Mouse (Mus musculus): ENCODE measurements at regions not wholly inside any gene's neighbourhood (a gene's known extent, or its start where the extent isn't known, plus 50 kb on each side); places are given as distances from the start of the nearest gene placed in this dataset.

DNA sequence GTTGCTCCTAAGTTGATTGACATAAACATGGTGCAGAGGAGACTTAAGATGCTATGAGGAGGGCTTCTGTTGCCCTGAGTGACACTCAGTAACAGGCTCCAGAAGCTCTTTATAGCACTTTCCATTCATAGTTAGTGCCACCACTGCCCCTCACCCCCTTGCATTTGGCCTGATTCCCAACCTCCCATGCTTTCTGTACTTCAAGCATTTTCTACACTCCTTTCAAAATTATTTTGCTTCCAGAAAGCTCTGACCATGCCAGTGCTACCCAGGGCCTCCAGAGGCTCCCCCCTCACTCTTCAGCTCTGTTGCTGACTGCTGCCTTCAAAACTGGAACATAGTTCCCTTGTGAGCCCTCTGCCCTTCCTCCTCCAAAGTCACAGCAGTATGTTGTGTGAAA lies 129.4 kb upstream of the Dph6 start:
- H3K4me3 ChIP-seq (ENCODE audit: insufficient read depth, low read length): no peak overlapping the region
- H3K27ac ChIP-seq (ENCODE audit: insufficient read depth, low read depth, low read length): no peak overlapping the region
- TF ChIP-seq POLR2A (IDR thresholded peaks at IDR 0.05; ENCODE audit: borderline replicate concordance, low read depth, low read length) (no peak), CTCF (IDR thresholded peaks at IDR 0.05; ENCODE audit: low read depth, low read length) (no peak)
- H3K4me1 ChIP-seq (ENCODE audit: control insufficient read depth, insufficient read depth, low read length): no peaks in the 10 kb centered on the region

DNA sequence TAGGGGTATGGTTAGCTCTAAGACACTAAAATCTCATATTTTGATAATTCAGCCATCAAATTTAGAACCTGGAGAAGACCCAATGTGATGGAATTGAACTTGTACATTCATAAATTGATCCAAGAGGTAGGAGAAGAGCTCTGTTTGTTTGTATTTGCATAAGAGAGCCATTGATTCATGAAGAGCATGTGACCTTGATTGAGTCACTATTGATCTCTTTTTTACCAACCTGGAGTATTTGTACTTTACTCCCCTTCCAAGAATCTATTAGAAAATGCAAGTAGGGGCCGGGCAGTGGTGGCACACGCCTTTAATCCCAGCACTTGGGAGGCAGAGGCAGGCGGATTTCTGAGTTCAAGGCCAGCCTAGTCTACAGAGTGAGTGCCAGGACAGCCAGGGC lies 133.5 kb upstream of the Dph6 start:
- no peak overlapping the region for H3K27ac ChIP-seq (ENCODE audit: insufficient read depth, low read depth, low read length)
- H3K4me1 ChIP-seq (ENCODE audit: control insufficient read depth, insufficient read depth, low read length): no peaks in the 10 kb centered on the region
- no peak for TF ChIP-seq CTCF (IDR thresholded peaks at IDR 0.05; ENCODE audit: low read depth, low read length)
- H3K4me3 ChIP-seq (ENCODE audit: insufficient read depth, low read length): no peak overlapping the region

DNA sequence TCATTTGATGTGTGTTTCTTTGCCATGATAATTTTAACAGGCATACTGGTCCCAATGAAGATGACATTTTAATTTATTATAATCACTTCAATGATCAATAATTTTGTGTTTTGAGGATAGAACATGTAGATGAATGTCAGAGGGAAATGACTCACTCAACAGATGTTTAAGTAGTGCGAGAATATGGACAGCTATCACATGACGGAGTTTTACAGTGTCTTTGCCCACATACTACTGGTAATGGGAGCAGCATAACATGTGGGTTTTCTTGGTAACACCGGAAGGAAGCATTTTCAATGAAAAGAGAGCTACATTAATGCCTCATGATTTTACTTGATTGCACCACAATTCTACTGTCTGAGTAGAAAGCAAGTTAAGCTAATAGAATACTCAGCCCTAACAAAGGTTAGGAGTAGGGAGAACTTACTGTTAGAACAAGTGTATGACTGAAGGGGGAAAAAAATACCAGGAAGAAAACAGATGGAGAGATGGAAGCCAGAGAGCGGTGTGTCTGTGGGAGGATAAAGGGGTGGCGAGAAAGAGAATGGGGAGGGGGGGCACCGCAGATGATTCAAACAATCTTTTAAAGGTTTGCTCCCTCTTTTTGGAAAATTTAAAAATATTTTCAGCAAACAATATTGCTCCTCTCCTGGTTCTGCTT lies 142.0 kb upstream of the Dph6 start:
- Histone ChIP-seq H3K4me3 (ENCODE audit: insufficient read depth, low read length) (no peak overlapping the region), H3K4me1 (ENCODE audit: control insufficient read depth, insufficient read depth, low read length) (no peaks in the 10 kb centered on the region)
- TF ChIP-seq CTCF (IDR thresholded peaks at IDR 0.05; ENCODE audit: low read depth, low read length) (no peak), POLR2A (IDR thresholded peaks at IDR 0.05; ENCODE audit: borderline replicate concordance, low read depth, low read length) (no peak)

DNA sequence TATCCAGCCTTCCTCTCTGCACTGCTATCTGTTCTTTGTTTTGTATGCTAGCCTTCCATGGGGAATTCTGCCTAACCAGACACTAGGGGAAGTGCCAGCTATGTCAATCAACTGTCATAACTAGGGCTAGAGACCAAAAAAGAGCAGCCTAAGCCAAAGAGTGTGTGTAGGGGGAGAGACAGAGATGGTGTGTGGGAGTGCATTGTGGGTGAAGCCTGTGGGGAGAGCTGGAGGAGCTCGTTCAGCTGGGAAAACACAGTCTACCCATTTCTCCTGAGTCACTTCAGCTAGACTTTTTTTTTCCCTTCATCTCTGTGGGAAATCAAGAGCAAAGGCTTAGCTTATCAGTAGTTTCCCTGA lies 142.5 kb upstream of the Dph6 start:
- TF ChIP-seq CTCF (IDR thresholded peaks at IDR 0.05; ENCODE audit: low read depth, low read length) (no peak), POLR2A (IDR thresholded peaks at IDR 0.05; ENCODE audit: borderline replicate concordance, low read depth, low read length) (no peak)
- Histone ChIP-seq H3K27ac (ENCODE audit: insufficient read depth, low read depth, low read length) (no peak overlapping the region), H3K4me3 (ENCODE audit: insufficient read depth, low read length) (no peak overlapping the region), H3K4me1 (ENCODE audit: control insufficient read depth, insufficient read depth, low read length) (no peaks in the 10 kb centered on the region)

More for the DNA sequence above, 142.0 kb upstream of the Dph6 start:
- no peak overlapping the region for H3K27ac ChIP-seq (ENCODE audit: insufficient read depth, low read depth, low read length)

DNA sequence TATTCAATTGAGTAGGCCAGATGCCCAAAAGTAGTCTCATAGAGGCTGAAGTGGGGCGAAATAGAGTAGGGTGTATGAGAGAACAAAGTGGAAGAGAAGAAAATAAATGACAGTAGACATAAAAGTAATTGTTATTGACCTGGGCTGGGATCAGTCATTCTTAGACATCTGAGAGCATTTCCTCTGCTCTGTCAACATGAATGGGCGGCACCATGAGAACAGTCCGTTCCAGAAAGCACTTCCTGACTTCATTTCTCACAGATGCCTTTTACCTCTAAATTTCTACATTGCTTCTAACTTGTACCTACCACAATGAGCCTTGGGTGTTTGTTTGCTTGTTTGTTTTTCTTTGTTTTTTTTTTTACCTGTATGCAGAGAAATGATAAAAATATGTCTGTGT lies 148.5 kb upstream of the Dph6 start:
- Histone ChIP-seq H3K27ac (ENCODE audit: insufficient read depth, low read depth, low read length) (no peak overlapping the region), H3K4me3 (ENCODE audit: insufficient read depth, low read length) (no peak overlapping the region), H3K4me1 (ENCODE audit: control insufficient read depth, insufficient read depth, low read length) (no peaks in the 10 kb centered on the region)
- TF ChIP-seq CTCF (IDR thresholded peaks at IDR 0.05; ENCODE audit: low read depth, low read length): no peak

DNA sequence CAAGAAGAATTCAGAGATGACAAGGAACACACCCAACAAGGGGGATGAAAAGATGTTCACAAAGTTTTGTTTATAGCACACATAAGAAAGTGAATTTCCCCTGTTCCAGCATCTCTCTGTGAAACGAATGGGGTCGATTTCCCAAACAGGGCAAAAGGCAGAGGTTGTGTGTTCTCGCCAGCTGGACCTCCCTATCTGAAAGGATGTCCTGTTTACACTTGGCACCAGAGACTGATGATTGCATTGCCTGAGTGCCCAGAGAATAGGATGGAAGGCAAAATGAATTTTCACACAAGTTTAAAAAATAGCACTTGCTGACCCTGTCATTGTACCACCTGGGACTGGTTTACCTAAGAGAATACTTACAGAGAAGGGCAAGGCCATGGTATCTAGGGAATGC lies 149.2 kb upstream of the Dph6 start:
- TF ChIP-seq POLR2A (IDR thresholded peaks at IDR 0.05; ENCODE audit: borderline replicate concordance, low read depth, low read length) (no peak), CTCF (IDR thresholded peaks at IDR 0.05; ENCODE audit: low read depth, low read length) (no peak)
- Histone ChIP-seq H3K4me1 (ENCODE audit: control insufficient read depth, insufficient read depth, low read length) (no peaks in the 10 kb centered on the region), H3K27ac (ENCODE audit: insufficient read depth, low read depth, low read length) (no peak overlapping the region), H3K4me3 (ENCODE audit: insufficient read depth, low read length) (no peak overlapping the region)

DNA sequence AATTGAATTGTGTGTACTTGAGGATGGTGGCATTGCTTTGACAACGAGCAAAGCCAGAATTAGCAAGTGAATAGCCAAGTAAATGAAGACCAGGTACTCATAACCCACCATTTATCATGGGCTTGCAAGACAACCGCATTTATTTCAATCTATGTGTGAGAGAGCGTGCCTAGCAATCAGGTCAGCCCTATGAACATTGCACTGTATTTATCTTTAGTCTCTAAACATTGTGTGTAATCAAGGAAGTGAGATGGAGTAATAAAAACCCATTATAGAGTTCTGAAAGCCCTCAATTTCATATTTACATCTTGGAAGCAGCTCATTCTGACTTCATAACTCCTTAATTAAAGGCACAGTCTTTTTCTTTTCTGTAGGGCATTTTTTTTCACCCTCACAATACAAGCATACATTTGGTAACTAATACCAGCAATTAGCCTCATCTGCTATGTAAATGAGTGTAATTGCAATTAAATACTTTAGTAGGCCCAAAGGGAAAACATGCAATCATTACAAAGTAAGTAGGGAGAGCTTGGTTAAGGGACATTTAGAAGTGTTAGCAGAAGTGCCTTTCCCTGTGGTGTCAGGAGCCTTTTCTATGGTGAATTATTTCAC lies 150.8 kb upstream of the Dph6 start:
- TF ChIP-seq CTCF (IDR thresholded peaks at IDR 0.05; ENCODE audit: low read depth, low read length) (no peak), POLR2A (IDR thresholded peaks at IDR 0.05; ENCODE audit: borderline replicate concordance, low read depth, low read length) (no peak)
- H3K4me1 ChIP-seq (ENCODE audit: control insufficient read depth, insufficient read depth, low read length): no peaks in the 10 kb centered on the region
- H3K27ac ChIP-seq (ENCODE audit: insufficient read depth, low read depth, low read length): no peak overlapping the region
- H3K4me3 ChIP-seq (ENCODE audit: insufficient read depth, low read length): no peak overlapping the region

DNA sequence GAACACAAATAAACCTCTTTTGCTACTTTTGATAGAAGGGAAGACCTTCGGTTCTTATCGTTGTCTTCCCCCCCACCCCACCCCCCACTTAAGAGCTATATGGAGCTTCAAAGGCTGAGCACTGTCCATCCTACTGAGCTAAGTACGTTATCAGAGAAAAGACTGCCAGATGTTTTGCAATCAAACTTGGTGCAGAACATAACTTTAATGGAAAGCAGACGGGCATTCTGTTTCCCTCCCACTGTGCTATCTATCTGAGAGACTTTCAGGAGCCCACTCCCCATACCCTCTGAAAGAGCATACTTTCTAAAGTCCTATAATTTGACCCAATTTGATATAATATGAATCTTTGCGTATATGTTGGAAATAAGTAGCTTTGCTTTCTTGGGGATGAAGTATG lies 153.3 kb upstream of the Dph6 start:
- H3K4me3 ChIP-seq (ENCODE audit: insufficient read depth, low read length): no peak overlapping the region
- no peak overlapping the region for H3K27ac ChIP-seq (ENCODE audit: insufficient read depth, low read depth, low read length)
- TF ChIP-seq CTCF (IDR thresholded peaks at IDR 0.05; ENCODE audit: low read depth, low read length) (no peak), POLR2A (IDR thresholded peaks at IDR 0.05; ENCODE audit: borderline replicate concordance, low read depth, low read length) (no peak)
- no peaks in the 10 kb centered on the region for H3K4me1 ChIP-seq (ENCODE audit: control insufficient read depth, insufficient read depth, low read length)

DNA sequence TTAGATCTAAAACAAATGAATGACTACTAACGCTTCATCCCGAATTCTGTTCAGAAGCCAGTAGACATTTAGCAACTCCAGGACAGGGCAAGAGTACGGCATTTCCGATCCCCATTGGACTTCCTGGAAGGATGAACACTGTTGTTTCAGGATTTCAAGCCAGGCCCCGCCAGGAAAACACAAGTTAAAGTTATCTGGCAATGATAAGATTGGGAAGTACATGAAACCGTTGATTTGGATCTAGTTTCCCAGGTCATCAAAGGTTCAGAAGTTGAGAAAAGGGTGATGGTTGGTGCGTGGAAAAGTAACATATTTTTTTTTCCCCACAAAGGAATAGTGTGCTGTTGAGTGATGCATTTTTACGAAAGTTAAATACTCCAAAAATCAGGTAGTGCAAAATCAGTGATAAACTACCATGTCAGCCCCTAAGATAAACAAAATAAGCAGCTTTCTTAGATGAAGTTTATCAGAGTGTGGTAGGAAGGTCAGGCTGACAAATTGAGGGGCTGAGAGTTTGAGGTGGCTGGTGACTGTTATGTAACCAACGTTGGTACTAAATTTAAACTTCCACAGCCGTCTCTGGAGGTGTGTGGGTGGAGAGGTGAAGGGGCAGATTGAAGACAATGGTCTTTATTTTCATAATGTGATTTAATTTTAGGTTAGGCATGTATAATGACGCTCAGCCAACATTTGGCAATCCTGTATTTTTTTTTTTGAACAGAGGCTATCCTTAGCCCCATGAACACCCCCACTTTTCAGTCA lies 157.6 kb upstream of the Dph6 start:
- no peak overlapping the region for H3K4me3 ChIP-seq (ENCODE audit: insufficient read depth, low read length)
- H3K4me1 ChIP-seq (ENCODE audit: control insufficient read depth, insufficient read depth, low read length): no peaks in the 10 kb centered on the region
- no peak overlapping the region for H3K27ac ChIP-seq (ENCODE audit: insufficient read depth, low read depth, low read length)
- TF ChIP-seq POLR2A (IDR thresholded peaks at IDR 0.05; ENCODE audit: borderline replicate concordance, low read depth, low read length) (no peak), CTCF (IDR thresholded peaks at IDR 0.05; ENCODE audit: low read depth, low read length) (no peak)

DNA sequence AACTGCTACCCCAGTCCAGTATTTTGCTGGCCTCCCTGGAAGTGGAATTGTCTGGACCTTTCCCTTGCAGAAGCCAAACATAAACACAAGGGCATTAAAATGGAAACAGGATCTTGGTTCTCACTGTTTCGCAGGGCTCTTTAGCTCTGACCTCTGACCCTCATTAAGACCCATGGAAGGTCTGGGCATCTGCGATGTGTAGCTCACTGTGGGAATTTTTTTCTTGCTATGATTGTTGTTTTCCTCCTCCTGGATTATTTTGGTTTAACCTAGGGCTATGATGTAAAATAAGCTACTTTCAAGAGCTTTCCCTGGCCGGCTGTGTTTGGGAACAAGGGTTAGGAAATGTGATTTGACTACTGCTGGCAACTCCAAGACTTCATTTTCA lies 158.1 kb upstream of the Dph6 start:
- H3K4me1 ChIP-seq (ENCODE audit: control insufficient read depth, insufficient read depth, low read length): no peaks in the 10 kb centered on the region
- TF ChIP-seq POLR2A (IDR thresholded peaks at IDR 0.05; ENCODE audit: borderline replicate concordance, low read depth, low read length): no peak
- no peak for TF ChIP-seq CTCF (IDR thresholded peaks at IDR 0.05; ENCODE audit: low read depth, low read length)
- H3K4me3 ChIP-seq (ENCODE audit: insufficient read depth, low read length): no peak overlapping the region
- H3K27ac ChIP-seq (ENCODE audit: insufficient read depth, low read depth, low read length): no peak overlapping the region
